Mouse (Mus musculus): Measurements from ENCODE around the gene Mark2.
A peak's percentile ranks its signal among the peaks of the same experiment; 100 is the strongest.

Mark2 gene

DNA sequence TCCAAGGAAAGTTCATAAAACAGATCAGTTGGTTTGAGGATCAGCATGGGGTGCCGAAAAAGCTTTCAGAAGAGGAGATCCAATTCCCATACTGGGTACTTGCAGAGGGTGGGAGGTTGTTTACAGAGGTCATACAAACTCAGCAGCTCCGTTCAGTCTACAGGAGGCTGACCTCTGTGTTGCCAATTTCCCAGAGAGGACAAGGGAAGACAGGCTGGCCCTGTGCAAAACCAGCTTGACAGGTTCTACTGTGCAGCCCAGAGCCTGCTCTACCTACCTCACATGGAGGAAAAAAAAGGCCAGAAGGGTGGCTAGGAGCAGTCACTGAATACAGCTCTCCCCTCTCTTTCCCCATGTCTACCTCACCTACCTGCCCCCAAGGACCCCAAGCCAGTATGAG lies 7.6 kb downstream of the Mark2 start:
- DNase-seq (ENCODE audit: low spot score in 2 of 2): no peak

DNA sequence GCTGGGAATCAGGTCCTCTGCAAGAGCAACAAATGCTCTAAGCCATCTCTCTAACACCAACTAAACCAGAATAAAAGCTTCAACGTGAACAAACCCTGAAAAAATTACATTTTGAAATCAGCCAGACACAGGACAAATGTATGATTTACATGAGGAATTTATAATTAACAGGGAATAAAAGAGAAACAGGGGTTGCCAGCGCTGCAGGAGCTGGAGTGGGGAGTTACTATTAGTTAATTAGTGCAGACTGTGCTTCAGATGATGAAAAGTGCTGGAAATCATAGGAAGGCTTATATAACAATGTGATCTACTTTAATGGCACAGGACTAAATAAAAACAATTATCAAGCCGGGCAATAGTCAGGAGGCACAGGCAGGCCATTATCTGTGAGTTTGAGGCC lies 20.3 kb downstream of the Mark2 start:
- no peak for DNase-seq (ENCODE audit: low spot score in 2 of 2)

- no peak for DNase-seq (ENCODE audit: low spot score in 2 of 2)
Measured at GRCm38 (mm10) chr19:7320181-7320580, 21.5 kb downstream of the Mark2 start.

- DNase-seq (ENCODE audit: low spot score in 2 of 2): no peak
Measured at GRCm38 (mm10) chr19:7317716-7318115, 23.9 kb downstream of the Mark2 start.

DNA sequence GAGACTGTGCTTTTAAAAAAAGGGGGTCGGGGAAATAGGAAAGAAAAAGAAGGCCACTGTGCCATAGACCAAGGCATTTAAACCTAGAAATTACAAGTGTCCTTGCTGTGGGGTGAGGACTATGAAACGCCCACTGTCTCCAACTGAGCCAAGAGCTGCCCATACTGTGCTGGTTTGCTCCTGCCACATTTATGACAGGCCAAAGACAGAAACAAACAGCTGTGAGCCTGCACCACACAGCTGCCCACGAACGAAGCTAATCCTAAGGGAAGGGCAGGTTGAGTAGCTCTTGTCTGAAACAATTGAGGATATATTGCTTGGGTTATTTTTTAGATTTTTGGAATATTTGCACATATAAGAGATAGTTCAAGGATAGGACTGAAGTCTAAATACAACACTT lies 24.8 kb downstream of the Mark2 start:
- no peak for DNase-seq (ENCODE audit: low spot score in 2 of 2)

DNA sequence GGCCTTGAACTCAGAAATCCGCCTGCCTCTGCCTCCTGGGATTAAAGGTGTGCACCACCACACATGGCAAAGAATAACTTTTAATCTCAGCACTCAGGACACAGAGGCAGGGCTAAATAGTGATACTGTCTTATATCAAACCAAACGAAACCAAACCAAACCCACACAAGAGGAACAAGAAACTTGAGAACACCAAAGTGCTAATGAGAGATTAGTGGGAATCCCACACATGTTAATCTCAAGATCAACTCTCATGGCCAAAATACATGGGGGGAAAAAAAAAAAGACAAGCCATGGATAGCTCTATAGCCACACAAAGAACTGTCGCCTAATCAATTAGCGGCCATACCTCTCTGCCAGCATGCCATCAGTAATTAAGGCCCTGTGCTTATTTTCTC lies 26.1 kb downstream of the Mark2 start:
- DNase-seq (ENCODE audit: low spot score in 2 of 2): no peak

DNA sequence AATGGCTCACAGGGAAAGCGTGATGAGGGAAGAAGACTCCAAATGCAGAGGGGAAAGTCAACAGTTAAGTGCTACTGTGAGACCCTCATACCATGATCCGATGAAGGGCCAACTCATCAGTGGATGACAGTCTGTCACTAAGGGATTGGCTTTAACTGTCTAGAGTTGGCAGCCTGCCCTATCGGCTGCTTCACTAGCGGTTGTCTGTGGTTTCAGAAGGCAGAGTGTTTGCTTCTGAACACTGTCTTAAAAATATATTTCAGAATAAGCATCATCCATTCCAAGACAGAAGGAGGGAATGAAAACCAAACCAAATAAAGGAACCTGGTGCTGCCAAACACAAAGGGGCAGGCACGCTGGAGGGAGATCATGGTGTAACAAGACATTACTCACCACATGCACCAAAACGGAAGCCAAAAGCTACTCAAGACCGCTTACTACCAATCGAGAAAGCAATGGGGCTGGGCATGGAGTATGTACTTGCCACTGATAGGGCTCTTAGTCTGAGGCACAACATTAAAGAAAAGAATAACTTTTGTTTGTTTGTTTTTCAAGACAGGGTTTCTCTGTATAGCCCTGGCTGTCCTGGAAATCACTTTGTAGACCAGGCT lies 26.6 kb downstream of the Mark2 start:
- peak in 1 of 2 experiments; percentile 41 for DNase-seq (ENCODE audit: low spot score in 2 of 2)

GRCm38 (mm10) chr19:7313660-7314059 lies 28.0 kb downstream of the Mark2 start:
- no peak for DNase-seq (ENCODE audit: low spot score in 2 of 2)

- no peak for DNase-seq (ENCODE audit: low spot score in 2 of 2)
Measured at GRCm38 (mm10) chr19:7311306-7311705, 30.4 kb downstream of the Mark2 start.

DNA sequence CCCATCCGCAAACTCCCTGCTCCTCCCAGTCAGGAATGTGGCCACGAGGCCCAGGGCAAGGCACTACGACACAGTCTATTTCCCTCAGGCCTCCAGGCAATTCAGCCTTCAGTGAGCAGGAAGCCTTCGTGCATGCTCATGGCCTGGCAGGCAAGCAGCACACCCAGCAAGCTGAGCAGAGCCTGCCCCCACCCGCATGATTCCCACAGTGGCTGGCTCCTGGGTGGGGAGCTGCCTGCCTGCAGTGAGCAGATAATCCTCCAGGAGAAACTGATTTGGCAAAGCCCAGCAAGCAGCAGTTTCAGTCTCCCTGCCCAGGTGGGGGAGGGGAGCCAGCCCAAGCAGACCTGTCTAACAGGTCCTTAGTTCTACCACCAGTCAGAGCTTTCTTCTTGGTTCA lies 31.0 kb downstream of the Mark2 start:
- DNase-seq (ENCODE audit: low spot score in 2 of 2): peak in 1 of 2 experiments; percentile 56

DNA sequence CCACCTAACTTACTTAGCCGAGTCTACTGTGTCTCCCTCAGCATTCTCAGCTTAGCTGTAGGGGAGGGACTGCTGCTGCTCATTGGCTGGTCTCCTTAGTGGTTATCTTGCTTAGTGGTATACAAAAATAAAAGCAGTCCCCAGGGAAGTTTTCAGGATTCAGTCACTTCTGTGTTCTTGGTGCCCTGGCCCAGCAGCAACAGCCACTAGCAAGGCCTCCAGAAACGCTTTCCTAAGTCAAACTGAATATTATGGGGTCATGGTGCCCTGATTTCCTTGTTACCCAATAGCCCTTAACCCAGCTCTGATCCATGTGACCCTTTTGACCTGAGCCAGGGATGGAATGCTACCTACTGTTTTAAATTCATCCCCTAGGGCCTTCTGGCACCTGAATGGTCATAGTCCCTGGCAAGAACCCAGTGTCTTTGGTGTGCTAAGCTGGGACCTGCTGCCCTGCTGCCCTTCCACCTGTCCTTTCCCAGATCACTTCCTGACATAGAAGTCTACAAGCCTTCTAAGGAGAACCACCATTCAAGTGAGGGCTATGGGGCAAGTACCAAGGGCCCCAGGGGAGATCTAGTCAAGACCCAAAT lies 31.8 kb downstream of the Mark2 start:
- DNase-seq (ENCODE audit: low spot score in 2 of 2): no peak

- no peak for DNase-seq (ENCODE audit: low spot score in 2 of 2)
Measured at GRCm38 (mm10) chr19:7307995-7308770, 33.5 kb downstream of the Mark2 start.

- no peak for DNase-seq (ENCODE audit: low spot score in 2 of 2)
Measured at GRCm38 (mm10) chr19:7306968-7307367, 34.7 kb downstream of the Mark2 start.

DNA sequence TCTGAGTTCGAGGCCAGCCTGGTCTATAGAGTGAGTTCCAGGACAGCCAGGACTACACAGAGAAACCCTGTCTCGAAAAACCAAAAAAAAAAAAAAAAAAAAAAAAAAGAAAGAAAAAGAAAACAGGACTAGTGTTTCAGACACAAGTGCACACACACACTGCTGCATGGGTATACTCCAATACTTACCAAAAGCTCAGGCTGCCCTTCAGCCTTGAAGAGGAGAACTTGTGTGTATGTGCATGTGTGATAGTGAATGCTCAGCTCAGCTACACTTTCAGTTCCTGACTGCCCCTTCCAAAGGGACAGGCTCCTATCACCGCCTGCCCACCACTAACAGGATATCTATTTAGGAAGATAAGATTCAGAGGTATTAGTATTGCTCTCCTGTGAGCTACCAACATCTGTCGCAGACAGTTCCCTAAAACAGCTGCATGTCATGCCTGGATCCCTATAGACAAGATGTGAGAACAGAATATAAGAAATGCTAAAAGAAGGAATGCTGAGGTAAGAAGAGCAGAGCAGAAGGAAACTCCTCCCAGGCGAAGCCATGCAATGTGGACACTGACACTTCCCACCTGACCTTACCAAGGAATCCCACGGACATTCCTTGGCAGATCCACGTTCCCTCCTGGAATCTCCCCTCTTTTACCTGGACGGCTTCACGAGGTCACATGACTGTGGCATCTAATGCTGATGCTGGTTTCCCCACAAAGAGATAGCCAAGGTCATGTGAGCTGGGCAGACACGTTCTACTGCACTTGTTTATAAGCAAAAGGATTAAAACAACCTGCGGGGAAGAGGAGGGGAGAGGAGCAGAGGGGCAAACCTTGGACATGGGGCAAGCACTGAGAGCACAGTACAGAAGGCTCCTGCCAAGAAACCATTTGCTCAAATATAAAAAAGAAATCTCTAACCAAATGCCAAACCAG lies 36.0 kb downstream of the Mark2 start:
- no peak for DNase-seq (ENCODE audit: low spot score in 2 of 2)

GRCm38 (mm10) chr19:7304801-7305200 lies 36.9 kb downstream of the Mark2 start:
- DNase-seq (ENCODE audit: low spot score in 2 of 2): no peak

DNA sequence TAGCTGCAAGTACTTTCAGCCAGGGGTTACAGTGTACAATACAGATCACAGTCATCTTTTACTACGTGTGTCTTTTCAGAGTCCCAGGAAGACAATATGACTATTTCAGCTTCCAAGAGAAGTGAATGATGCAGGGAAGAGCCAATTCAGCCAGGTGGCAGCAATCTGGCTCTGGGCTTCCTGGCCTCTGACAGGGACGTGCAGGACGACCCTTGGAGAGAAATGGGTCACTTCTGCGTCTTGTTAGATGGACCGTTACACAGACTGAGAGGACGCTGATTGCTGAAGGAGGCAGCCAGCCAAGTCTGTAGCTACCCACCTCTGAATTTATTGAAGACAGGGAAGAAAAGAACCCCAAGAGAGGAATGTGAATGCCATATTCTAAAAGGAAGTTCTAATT lies 37.9 kb downstream of the Mark2 start:
- no peak for DNase-seq (ENCODE audit: low spot score in 2 of 2)

DNA sequence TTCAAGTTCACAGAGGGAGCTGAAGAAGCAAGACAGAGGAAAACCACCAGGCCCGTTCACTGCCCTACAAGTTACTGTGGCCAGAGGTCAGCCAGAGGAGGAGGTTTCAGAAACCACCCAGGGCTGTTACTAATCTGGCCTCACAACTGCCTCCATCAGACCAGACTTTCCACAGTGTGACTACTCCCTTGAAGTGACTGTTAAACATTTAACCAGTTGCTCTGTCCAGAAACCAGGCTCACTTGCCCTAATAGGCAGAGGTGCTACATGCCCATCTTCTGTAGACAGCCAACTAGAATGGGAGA lies 39.2 kb downstream of the Mark2 start:
- no peak for DNase-seq (ENCODE audit: low spot score in 2 of 2)

- no peak for DNase-seq (ENCODE audit: low spot score in 2 of 2)
Measured at GRCm38 (mm10) chr19:7301647-7302492, 39.8 kb downstream of the Mark2 start.

GRCm38 (mm10) chr19:7300078-7300477 lies 41.6 kb downstream of the Mark2 start:
- no peak for DNase-seq (ENCODE audit: low spot score in 2 of 2)

DNA sequence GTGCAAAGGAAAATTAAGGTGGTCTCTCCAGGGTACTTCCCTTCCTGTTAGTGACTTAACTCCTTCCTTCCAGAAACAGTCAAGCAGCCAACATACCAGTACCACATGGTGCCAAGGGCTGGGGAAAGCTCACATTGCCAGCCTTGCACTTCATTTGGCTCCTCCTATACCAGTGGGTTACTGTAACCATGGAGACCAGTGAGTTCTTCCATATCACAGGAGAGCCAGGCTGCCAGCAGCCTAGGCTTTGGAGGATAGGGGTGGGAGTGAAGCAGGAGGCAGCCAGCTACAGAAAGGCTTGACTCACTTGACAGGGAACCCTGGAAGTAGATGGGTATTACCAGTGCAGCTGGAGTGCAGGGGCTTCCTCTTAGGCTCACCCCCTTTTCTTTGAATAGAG lies 42.6 kb downstream of the Mark2 start:
- DNase-seq (ENCODE audit: low spot score in 2 of 2): no peak

- DNase-seq (ENCODE audit: low spot score in 2 of 2): no peak
Measured at GRCm38 (mm10) chr19:7295959-7296358, 45.7 kb downstream of the Mark2 start.

Data from spleen, postnatal 10 days (tissue).